Mouse (Mus musculus): ENCODE results near the gene Syt1.

- TF ChIP-seq EP300 (IDR thresholded peaks at IDR 0.05) = no peak
- no peak for TF ChIP-seq CTCF (IDR thresholded peaks at IDR 0.05)
Observed at GRCm38 (mm10) chr10:108889084-108889483, 121.7 kb downstream of the Syt1 start.
